Comparison of ENCODE assay signal across 8 mouse cellular contexts in genomic region chr16:91728123-91729065, GRCm38 (mm10). TPM values are rescaled to one million over a fixed set of nuclear protein-coding genes. Genes with fewer than 3 reads are reported as not detected.
DNase-seq lines count a peak whose midpoint lies in the region; ATAC-seq and TF ChIP-seq lines count a peak whose summit lies in the region.

Gene Cryzl1, minus strand, starts transcription at chr16:91728975.

- DNase-seq in A20 (ENCODE audit: low read depth, low spot score): peak; percentile 99
- DNase-seq in heart, adult 9 months (ENCODE audit: low spot score in 2 of 2): peak; percentile 100
- peak; percentile 92 to 95 for DNase-seq in monocyte, adult 2 months (ENCODE audit: low read depth in 1 of 2, low spot score in 2 of 2)
- DNase-seq in spleen, postnatal 36 days (ENCODE audit: low spot score in 2 of 2): peak; percentile 99

- H3K27me3 ChIP-seq in kidney, embryonic 14.5 days (ENCODE audit: control insufficient read depth, insufficient read depth, low read length): no peaks in the 10 kb centered on the region
- no peaks in the 10 kb centered on the region for H3K27me3 ChIP-seq in limb, embryonic 15.5 days

- H3K36me3 ChIP-seq in kidney, embryonic 14.5 days (ENCODE audit: control insufficient read depth, insufficient read depth, low read length): no peaks in the 10 kb centered on the region
- H3K36me3 ChIP-seq in limb, embryonic 15.5 days: peaks cover 3% of the 10 kb centered on the region; the same call in 1 of the 2 replicates

- TF ChIP-seq CTCF in bone marrow macrophage, adult 2 months (IDR thresholded peaks at IDR 0.05; ENCODE audit: low read depth, low read length): no peak
- TF ChIP-seq CTCF in embryonic fibroblast, embryonic 13.5 days (IDR thresholded peaks at IDR 0.05; ENCODE audit: borderline replicate concordance, insufficient read depth, low read length): no peak

- peak; percentile 95 for ATAC-seq in kidney, embryonic 14.5 days (ENCODE audit: low FRiP score, low TSS enrichment)
- peak; percentile 95 for ATAC-seq in limb, embryonic 15.5 days (ENCODE audit: insufficient number of reproducible peaks, low FRiP score, low TSS enrichment, low read depth)

- peaks cover 26% of the 10 kb centered on the region for H3K4me1 ChIP-seq in bone marrow macrophage, adult 2 months (ENCODE audit: control insufficient read depth, insufficient read depth, low read length)
- peaks cover 4% of the 10 kb centered on the region; the same call in 1 of the 2 replicates for H3K4me1 ChIP-seq in embryonic fibroblast, embryonic 13.5 days (ENCODE audit: control insufficient read depth, insufficient read depth, low read length)
- H3K4me1 ChIP-seq in kidney, embryonic 14.5 days (ENCODE audit: control insufficient read depth, insufficient read depth, low read length): peaks cover 10% of the 10 kb centered on the region
- H3K4me1 ChIP-seq in limb, embryonic 15.5 days: peaks cover 20% of the 10 kb centered on the region

- H3K9ac ChIP-seq in kidney, embryonic 14.5 days (ENCODE audit: low read depth, low read length): peak within 1 kb of the TSS; percentile 93
- H3K9ac ChIP-seq in limb, embryonic 15.5 days: peak within 1 kb of the TSS; percentile 85

- H3K4me3 ChIP-seq in bone marrow macrophage, adult 2 months (ENCODE audit: insufficient read depth, low read length): peak within 1 kb of the TSS; percentile 94
- peak within 1 kb of the TSS; percentile 96 for H3K4me3 ChIP-seq in embryonic fibroblast, embryonic 13.5 days (ENCODE audit: insufficient read depth, low read length)
- peak within 1 kb of the TSS; percentile 86 for H3K4me3 ChIP-seq in kidney, embryonic 14.5 days (ENCODE audit: low read length)
- H3K4me3 ChIP-seq in limb, embryonic 15.5 days: peak within 1 kb of the TSS; percentile 85

- no peak for TF ChIP-seq POLR2A in bone marrow macrophage, adult 2 months (IDR thresholded peaks at IDR 0.05; ENCODE audit: borderline replicate concordance, low read depth, low read length)
- peak; percentile 79; the same call in 1 of the 2 replicates for TF ChIP-seq POLR2A in embryonic fibroblast, embryonic 13.5 days (IDR thresholded peaks at IDR 0.05; ENCODE audit: low read depth, low read length)

- peak within 1 kb of the TSS; percentile 74 for H3K4me2 ChIP-seq in kidney, embryonic 14.5 days (replicated peaks; ENCODE audit: low read depth, low read length)
- peak within 1 kb of the TSS; percentile 68 for H3K4me2 ChIP-seq in limb, embryonic 15.5 days

- no peaks in the 10 kb centered on the region for H3K9me3 ChIP-seq in kidney, embryonic 14.5 days (ENCODE audit: control insufficient read depth, low read length)
- no peaks in the 10 kb centered on the region for H3K9me3 ChIP-seq in limb, embryonic 15.5 days

- H3K27ac ChIP-seq in bone marrow macrophage, adult 2 months (ENCODE audit: insufficient read depth, low read depth, low read length): peak within 1 kb of the TSS; percentile 86
- peak within 1 kb of the TSS; percentile 85 for H3K27ac ChIP-seq in embryonic fibroblast, embryonic 13.5 days (ENCODE audit: insufficient read depth, low read length)
- H3K27ac ChIP-seq in kidney, embryonic 14.5 days (ENCODE audit: low read depth, low read length): peak within 1 kb of the TSS; percentile 88
- peak within 1 kb of the TSS; percentile 96 for H3K27ac ChIP-seq in limb, embryonic 15.5 days

- under 1% methylated on average over 46 of the region's 46 CpGs for WGBS in kidney, embryonic 14.5 days
- under 1% methylated on average over 46 of the region's 46 CpGs for WGBS in limb, embryonic 15.5 days

RNA-seq across cellular contexts. Expression of gene Cryzl1, which starts in this region (rescaled TPM):
- polyA plus RNA-seq in bone marrow macrophage, adult 2 months (2012; ENCODE audit: insufficient read depth, insufficient read length, missing spikeins): 55.0 and 61.5 TPM in 2 replicates
- 63.6 and 68.6 TPM in 2 replicates for polyA plus RNA-seq in embryonic fibroblast, embryonic 13.5 days (2011; ENCODE audit: insufficient read length, low read depth, missing spikeins)
- polyA plus RNA-seq in kidney, embryonic 14.5 days (2014; fragmentation: Nextera tagmentation; extraction: Ambion mirVana): 77.3 and 82.4 TPM in 2 replicates
- polyA plus RNA-seq in limb, embryonic 15.5 days (2015; fragmentation: Nextera tagmentation; extraction: Ambion mirVana): 61.5 and 65.9 TPM in 2 replicates

Comparison
In these comparisons a context has a peak if more than half of its experiments do, and no peak if none do; other contexts are left out.
1. Peak in every context shown above with its lines: DNase-seq, ATAC-seq, H3K4me3 ChIP-seq and H3K27ac ChIP-seq.